Mouse (Mus musculus) right cerebral cortex, postnatal 4 days (tissue): Measurements from ENCODE around the gene Erich3.
"Not testable (repeated sequence)": the region's sequence is repeated elsewhere in the genome, so short reads cannot be mapped to it uniquely, and the experiment has no call there.

Experiments used
- DNase-seq: peaks from one replicate; pipeline ENCODE4 v3.0.0-alpha.2; 2022

Gene Erich3

DNA sequence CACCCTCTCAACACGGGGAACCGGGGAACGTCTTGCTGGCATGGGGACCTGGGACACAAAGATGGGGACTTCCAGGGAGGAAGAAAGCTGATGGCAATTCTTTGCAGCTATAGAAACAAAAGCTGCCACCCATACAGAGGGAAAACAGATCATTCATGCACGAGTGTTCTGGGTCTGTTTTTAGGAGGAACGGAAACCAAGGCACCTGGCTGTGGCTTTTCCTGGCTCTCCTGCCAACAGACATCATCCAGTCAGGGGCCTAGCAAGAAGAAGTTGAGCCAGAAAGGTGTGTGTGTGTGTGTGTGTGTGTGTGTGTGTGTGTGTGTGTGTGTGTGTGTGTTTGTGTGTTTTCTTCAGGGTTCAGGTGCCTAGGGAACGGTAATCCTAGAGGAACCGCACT is at the start of gene Erich3:
Erich3 (plus strand) TSS at position 315 of the 400 bp plus-strand sequence.
- DNase-seq = no peak

DNA sequence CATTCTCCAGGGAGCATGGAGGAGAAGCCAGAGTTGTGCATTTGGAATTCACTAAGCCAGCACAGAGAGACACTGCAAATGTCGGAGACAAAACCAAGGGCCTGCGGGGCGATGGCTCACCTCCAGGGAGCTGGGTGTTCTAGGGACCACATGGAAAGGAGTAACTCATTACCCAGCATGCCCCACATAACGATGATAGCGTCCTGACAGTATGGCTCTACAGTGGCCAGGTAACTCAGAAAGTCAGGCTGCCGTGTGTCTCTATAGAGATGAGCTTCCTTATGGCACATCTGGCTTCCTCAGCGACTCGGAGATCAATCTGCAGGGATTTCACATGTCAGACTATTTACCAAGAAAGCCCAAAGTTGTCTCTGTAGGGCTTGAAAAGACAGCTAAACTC is 48.9 kb upstream of the Erich3 start:
- no peak for DNase-seq

DNA sequence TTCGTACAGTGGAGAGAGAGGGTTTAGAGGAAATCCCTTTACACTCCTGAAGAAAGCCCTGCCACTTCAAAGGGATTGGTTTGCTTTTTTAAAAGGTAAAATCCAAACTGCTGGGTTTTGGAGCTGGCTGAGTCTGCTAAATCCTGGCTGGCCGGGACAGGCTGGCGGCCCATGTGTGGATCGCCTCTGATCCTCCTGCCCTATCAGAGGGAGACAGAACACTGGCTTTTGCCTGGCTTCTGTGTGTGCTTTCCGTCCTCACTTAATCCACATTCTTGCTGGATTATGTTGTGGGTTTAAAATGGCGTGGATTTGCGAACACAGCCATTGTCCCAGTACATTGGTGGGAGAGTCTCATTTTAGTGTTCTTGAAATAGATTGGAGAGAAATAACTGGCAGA is 48.4 kb upstream of the Erich3 start:
- DNase-seq = no peak

DNA sequence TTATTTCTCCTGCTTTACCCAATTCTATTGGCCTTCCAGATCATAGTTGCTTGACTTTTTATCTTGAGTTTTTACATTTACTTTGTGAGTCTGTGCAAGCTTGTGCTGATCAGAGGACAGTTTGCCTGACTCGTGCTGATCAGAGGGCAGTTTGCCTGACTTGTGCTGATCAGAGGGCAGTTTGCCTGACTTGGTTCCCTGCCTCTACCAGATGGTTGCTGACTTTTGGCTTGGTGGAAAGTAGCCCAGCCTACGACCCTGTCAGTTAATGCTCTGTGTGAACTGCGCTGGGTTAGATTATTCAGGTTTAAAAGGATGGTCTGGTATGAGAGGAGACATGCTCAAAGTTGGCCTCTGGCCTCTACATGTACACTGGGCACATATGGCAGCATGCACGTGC is 47.6 kb upstream of the Erich3 start:
- DNase-seq = no peak

DNA sequence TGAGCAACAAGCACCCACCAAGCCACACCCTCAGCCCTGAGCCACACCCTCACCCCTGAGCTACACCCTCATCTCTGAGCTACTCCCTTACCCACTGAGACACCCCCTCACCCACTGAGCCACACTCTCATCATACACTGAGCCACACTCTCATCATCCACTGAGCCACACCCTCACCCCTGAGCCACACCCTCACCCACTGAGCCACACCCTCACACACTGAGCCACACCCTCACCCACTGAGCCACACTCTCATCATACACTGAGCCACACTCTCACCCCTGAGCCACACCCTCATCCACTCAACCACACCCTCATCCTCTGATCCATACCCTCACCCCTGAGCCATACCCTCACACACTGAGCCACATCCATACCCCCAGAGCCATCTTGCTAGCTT is 35.4 kb upstream of the Erich3 start:
- no peak for DNase-seq

DNA sequence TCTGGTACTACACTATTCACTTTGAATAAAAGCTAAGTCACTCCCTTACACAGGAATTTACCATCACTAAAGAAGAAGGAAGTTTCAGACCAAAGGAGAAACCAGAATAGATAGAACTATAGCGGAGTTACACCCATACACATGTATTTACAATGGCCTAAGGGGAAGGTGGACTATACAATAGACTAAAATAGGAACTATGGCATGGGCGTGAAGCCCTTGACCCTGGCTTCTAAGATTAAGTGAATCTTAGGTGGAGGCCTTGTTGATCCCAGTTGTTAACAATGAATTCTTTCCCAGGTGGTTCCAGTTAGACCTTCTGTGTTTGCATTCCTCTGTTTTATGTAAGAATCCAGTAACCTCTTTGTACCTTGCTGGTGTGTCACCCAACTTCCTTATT is 32.4 kb upstream of the Erich3 start:
- not testable (repeated sequence) for DNase-seq

DNA sequence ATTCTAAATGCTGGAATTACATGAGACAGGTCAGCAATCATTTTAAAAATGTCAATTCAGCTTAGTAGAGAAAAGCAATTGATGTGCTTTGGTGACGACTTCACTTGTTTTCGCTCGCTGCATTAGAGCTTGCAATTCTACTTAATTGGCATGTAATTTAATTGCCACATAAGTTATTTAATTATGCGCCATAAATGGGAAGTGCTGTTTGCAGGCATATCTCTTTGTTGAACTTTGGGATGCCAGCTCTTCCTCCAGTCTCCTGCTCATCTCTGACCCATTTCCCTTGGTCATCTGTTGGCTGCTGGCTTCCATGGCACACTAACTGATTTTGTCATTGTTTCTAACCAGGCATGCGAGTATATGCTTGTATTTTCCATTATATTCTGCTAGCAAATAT is 30.6 kb upstream of the Erich3 start:
- DNase-seq = no peak

DNA sequence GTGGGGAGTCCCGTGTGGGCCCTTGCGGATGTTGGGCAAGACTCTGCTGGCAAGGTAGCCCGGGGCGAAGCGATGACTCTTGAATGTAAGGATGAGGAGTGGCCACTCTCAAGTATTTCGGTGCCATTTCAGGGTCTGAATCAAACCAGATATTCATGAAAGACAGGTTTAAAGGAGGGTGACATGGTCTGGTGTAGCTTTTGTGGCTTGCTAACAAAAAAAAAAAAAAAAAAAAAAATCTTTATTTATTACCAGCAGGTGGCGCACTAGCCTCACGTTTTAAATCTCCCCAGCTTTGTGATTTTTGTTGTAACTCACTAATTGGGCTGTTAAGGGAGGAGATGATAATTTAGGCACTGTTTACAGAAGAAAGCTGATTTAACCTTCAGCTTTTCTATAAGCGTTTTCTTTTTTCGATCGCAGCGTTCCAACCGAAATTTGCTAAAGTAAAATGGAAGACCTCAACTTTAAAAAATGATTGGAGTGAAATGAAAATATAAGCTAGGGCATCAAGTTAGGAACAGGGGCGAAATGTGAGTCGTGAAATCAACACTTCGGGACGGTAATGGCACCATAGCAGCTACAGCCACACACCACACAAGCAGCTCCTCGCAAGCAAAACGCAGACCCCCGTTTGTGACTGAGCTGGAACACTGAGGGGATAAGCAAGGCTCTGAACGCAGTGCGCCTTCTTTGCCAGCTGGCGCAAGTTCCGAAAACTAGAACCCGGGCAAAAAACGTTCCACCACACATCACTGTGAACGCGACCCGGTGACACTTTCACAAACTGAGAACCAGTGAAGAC is 16.8 kb upstream of the Erich3 start:
- DNase-seq = peak; percentile 49

DNA sequence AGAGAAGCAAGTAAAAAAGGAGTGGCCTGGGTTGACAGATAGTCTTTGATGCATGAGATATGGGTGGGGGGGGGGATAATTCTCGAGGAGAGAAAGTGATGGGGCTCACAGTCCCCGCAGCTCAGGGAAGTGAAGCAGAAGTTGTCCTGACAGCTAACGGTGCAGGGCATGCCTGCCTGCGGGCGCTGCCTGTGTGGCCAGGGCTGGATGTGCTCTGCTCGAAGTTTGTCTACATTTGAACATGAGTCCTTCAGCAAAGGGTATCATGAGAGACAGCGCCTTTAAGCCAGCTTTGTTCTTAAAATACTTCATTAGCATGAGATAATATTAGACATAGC is 16.2 kb upstream of the Erich3 start:
- DNase-seq = no peak

DNA sequence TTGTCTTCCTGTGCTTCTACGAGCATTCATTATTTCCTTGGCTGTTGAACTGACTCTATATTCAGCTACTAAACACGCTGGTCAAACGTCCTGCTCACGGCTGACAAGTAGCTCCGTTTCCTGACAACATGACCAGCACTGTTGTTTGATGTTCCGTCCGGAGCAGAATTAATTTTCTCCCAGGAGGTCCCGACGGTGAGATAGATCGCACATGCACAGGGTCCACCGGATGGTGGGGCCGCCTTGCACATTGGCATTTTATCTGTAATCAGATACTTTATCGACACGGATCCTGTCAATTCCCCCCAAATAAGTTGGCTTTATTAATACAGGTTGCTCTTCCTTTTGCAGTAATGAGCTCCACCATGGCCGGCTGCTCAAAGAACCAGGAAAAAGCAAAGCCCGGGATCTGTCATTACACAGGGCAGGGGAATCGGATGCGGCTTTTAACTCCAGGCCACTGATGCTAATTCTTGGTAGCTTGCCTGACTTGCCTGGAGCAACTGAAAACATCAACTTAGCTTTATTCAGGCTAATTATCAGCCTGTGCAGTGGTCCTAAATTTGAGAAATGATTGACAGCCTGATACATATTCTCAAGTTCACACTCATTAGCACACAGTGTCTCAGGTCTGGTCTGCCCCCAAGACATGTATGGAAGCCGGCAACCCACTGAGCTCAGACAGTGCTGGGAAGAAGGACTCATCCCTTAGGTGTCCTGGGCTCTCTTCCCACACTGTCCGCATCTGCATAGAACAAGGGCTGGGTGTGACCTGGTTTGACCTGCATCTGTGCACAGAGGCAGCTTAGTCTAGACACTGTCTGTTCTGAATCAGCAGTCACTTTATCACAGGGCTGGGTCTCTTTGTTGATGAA is 14.0 kb upstream of the Erich3 start:
- no peak for DNase-seq

DNA sequence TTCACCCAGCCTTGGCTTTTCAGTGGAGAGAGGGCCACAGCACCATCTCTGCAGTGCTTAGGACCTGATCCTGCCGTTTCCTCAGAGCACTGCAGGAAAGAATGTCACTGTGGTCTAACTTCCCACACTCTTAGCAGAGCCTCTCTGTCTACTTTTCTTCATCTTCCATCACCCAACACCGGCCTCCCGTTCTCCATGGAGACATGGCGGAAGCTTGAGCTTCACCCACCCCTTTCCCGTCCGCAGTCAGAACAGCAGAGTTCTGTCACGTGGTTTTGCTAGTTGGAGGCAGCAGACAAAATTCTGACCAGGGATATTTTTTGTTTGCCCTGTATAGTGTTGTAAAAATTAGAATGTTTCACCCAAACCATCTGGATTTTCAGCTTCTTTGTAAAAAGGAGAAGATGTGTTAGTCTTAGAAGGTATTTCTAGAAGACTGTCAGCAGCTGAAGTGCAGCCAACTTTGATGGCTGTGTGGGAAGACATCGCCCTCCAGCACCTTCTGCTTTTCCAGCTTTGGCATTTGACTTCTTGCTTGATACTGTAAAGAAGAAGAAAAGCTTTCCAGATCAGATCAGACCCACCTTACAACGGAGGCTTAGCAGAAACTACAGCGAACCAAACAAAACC is 12.4 kb upstream of the Erich3 start:
- no peak for DNase-seq

DNA sequence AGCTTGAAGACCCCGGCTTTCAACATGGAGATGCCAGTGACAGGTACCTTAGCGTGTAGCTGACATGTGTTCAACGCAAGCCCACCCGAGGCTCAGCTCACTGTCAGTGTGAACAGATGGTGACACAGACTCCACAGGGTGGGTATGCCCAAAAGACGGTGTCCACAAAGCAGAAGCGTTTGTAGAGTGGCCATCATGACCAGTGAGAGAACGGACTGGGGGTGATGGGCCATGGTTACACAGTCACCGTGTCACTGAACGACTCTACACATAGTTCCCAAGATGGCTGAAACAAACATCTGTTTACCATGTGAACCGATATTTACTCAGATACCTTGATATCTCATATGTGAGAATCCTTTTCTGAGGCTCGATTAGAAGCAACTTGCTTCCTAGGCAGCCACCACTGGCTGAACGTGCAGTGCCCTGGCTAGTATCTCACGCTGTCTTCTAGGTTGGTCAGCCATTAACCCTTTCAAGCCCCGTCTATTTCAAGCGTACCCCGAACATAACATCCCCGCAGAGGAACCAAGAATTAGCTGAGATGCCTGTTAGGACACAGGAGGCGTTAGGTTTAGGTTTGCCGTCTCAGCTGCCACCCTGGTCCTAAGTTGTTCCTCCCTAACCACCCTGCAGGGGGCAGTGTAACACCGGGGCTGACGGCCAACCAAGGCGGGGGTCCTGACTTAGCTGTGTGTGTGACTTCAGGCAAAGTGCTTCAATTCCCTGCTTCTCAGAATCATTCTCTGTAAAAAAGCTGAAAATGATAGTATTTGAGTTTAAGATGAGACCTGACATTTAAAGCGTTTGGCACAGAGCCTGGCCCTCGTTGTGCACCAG is 10.9 kb upstream of the Erich3 start:
- peak; percentile 92 for DNase-seq

DNA sequence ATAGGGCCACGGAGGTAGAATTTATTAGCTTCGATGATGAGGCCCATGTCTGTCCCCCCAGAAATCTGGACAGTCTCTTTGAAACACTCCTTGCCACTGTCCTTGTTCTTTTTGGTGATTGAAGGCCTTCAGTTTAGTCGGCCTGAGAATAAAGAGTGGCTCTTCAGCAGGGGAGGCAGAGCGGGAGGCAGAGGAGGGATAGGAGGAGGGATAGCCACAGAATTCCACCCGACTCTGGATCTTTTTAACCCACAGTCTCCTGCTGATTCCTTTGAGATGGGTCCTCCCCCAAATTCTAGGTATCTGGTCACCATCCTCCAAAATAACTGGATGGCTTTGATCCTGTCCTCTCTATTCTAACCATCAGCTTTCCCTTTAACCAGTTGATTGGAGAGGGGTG is 10.2 kb upstream of the Erich3 start:
- DNase-seq = no peak

DNA sequence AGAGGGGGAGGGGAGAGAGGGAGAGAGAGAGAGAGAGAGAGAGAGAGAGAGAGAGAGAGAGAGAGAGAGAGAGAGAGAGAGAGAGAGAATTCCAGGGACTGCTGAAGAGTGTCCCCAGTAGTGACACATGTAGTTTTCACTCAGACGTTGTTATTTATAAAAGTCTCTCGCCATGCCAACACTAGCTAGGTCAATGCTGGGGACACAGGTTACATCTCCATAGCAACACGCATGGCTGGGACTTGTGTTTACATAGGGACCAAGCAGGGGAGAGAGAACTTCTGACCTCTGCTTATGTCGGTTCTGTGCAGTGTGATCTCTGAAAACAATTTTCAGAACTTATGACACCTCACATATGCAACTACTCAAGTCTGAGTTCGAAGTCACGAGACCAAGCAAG is 9.4 kb upstream of the Erich3 start:
- DNase-seq = no peak

DNA sequence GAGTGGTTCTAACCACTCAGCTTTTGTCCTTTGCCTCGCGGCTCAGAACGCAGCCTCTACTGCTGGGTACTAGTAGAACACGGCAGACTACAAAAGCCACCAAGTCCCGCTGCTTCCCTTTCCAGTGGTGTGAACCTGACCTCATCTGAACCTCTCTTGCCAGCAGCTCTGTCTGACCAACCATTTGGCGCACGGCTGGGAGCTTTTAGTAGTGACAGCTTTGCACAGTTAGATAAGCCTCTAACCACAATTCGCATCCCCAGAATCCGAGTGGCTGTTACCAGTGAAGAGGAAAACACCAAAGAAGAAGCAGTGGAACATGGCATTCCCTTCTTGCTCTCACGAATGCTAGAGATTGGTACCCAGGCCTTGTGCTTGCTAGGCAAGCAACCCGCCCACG is 8.8 kb upstream of the Erich3 start:
- DNase-seq = no peak

DNA sequence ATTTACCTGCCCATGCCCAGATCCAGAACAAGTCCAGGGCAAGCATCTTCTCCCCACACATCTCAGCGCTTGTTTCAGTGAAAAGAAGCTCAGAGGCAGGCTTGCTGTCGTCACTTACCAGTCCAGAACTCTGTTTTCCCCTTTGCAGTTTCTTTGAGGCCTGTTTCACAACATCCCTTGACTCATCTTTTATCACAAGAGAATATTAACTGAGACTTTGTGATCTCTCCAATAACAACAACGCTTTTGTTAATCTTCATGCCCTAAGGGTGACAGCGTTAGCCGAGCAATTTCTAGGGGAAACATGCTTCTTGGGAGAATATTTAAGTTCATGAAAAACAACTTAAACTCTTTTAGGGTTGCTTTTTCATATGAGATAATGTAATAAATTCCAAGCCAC is 7.9 kb upstream of the Erich3 start:
- DNase-seq = no peak

DNA sequence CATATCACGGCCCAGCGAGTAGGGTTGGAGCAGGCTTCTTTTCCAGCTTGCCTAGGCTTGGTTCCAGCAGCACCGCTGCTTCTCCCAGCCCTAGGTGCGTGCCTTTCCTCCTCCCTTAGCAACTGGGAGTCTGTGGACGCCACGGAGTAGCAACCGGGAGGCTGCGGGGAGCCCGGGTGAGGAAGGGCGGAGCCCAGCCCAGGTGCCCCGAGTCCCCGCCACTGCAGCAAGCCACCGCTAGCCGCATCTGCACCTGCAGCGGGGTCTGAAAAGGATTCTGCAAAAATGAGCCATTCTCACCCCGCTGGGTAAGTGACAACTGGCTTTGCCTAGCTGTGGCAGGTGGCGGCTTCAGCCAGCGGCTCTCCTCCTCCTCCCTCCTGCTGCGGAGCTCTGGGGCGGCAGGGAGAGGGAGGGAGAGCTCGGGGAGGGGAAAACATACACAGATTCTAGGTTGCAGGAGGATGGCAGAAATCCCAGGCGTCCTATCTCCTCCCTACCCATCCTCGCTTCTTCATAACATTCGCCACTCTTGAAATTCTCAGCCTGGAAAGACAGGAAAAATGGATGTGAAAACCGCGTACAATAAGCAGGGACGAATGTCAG is 420 bp downstream of the Erich3 start:
- peak; percentile 55 for DNase-seq

DNA sequence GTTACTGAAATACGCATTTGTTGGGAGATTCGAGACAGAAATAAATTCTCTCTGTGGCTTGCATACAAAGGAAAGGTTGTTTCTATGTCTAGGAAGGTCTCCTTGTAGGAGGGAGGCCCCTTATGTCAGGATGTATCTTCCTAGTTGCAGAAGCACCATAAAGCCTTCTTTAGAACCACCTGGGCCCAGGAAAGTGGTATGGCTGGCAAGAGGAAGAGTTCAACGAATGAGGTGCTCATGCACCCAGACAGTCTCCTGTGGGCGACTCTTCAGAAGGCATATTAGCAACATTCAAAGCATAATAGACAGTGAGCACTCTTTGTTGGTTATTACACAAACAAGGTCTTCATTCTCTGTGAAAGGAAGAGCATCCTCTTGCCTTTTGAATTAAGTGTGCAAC is 977 bp downstream of the Erich3 start:
- no peak for DNase-seq

DNA sequence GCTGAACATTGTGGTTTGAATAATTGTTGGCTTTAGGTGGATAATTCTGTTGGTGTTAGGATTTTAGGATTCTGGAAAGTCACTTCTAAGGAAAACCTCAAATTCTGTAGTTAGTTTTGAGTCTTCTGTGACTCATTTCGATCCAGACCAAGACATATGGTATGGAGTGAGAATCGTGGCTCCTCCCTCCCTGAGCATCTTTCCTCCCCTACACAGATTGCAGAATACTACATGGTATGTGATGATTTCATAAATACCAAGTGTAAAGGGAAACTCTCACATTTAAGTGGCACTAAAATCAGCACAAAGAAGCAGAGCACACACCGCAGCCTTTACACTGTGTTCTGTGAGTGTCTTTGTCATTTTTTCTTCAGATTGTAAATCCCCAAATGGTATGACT is 4.8 kb downstream of the Erich3 start:
- DNase-seq = no peak

DNA sequence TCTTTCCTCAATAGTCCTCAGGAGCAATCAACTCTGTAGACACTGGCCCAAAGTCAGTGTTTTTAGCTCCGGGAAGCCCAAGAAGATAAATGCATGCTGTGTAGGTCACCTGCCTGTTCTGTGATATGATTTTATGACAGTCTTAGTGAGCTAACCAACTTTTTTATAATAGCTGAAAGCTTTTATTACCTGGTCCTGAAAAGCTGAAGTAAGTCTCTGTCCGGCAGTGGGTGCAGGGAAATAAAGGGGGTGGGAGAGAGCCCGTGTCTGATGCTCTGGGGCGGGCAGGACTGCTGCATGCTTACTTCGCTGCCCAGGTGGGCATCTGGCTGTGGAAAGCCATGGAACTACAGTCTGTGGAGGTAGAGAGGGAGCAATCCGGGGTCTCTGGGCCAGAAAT is 6.9 kb downstream of the Erich3 start:
- no peak for DNase-seq

DNA sequence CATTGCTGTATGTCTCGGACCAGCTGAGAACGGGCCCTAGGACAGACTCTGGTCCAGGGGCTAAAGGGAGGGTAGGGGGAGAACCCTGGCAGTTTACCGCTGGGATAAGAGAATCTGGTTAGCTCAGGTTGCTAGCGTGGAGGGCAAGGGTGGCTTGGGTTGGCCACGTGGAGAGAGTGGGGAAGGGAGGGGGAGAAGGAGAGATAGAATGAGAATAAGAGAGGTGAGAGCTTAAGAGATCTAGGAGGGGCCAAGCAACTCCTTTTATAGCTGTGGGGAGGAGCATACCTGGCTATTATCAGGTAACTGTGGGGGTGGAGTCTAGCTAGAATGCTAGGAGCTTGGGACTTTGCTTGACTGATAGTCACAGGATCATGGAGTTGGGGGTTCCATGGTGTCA is 7.4 kb downstream of the Erich3 start:
- DNase-seq = no peak

DNA sequence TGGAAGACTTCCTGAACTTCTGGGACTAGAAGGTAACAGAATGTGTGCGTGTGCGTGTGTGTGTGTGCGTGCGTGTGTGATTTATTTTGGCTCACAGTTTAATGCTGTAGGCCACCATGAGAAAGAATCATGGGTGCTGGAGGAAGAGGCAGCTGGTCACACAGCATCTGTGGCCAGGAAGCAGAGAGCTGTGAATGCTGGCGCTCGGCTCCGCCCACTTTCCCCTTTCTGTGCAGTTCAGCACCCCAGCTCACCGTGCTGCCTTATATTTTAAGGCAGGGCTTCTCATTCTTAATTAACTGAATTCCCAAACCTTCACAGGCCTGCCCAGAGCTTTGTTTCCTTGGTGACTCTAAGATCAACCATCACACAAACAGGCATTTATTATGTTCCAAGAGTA is 9.7 kb downstream of the Erich3 start:
- no peak for DNase-seq

DNA sequence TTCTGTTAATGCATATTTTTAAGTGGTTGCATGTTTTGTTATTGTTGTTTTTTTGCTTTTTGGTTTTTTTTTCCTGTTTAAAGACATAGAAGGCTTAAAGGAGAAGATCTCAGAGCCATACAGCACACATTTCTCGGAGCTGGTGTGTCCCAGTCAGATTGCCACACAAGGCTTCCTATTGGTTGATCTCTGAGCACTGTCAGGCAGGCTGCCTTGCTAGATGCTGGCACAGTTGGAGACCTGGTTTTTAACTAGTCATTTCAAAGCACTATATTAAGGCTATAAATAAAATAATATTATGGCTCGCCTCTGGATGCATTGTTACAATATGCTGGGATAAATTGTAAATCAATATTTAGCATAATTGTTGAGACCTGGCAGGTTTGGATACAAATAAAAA is 18.9 kb downstream of the Erich3 start:
- no peak for DNase-seq
